Mouse (Mus musculus): ENCODE results near the gene Rabepk.
"Not testable (repeated sequence)": the region's sequence is repeated elsewhere in the genome, so short reads cannot be mapped to it uniquely, and the experiment has no call there.

Gene Rabepk

GRCm38 (mm10) chr2:34761272-34761671, 38.4 kb downstream of the Rabepk start:
- not testable (repeated sequence) for DNase-seq

DNA sequence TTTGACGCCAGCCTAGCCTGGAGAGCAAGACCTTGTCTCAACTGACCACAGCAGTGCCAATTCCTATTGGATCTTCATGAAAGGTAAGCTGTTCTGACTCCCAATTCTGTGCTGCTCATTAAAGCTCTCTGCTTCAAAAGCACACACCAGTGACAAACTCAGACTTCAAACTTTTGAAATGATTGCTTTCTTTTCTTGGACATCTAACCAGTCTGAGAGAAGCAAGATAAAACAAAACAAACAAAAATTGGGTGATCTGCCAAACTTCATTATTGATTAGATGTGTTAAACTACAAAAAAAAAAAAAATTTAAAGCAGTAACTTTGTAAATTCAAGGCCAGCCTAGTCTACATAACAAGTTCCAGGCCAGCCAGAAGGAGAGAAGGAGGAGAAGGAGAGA, 42.4 kb downstream of the Rabepk start:
- DNase-seq, result no peak

DNA sequence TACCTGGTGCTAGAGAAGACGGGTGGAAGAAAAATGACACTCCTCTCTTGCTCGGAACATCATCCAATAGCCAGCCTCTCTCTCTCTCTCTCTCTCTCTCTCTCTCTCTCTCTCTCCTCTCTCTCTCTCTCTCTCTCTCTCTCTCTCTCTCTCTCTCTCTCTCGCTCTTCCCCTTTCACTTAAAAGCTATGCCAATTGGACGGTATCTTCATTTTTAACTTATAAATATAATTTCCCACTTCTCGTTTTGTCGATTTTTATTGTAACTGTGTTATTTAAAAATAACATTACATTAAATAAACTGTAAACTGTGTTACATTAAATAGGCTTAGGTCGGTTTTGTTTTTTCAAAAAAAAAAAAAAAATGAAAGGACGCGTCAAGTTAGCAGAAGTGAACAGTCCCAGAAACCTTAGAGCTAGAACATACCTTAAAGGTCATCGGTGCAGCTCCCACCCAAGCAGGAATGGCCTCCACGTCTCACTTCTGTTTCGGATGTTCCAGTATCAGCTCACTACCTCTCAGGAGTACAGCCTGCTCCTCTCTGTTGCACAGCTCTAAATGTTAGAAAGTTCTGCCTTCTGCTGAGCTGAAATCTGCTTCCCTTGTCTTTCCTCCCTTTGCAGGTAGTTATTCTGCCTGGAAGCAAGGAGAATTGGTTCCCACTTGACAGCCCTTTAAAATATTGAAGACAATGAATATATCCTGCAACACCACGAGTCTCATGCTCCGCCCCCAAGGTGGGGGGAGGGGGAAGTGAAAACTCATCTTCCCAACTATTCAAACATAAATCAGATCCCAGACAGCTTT, 45.0 kb downstream of the Rabepk start, which contains the start of gene Gapvd1:
Gene Gapvd1 (minus strand): TSS at position 682 of the 808 bp plus-strand sequence.
- peak; percentile 43 for DNase-seq

GRCm38 (mm10) chr2:34753811-34754550, 45.7 kb downstream of the Rabepk start:
- peak; percentile 91 for DNase-seq

- no peak for DNase-seq
These were observed 49.5 kb downstream of the Rabepk start for GRCm38 (mm10) chr2:34750245-34750644.

DNA sequence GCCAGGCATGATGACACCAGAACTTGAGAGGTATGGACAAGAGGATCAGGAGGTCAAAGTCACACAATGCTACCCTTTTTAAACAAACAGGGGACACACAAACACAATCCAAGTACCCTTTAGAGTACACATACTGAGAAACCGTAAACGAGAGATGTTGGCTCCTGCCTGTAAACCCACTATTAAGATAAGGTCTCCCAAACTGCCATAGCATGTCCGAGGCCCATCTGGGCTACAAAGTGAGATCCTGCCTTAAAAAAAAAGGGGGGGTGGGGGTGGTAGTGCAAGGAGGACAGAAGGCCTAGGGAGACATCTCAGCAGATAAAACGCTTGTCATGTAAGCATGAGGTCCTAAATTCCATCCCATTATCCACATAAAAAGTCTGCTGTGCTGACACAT, 51.2 kb downstream of the Rabepk start:
- no peak for DNase-seq

GRCm38 (mm10) chr2:34745673-34746072, 54.0 kb downstream of the Rabepk start:
- DNase-seq, result no peak

DNA sequence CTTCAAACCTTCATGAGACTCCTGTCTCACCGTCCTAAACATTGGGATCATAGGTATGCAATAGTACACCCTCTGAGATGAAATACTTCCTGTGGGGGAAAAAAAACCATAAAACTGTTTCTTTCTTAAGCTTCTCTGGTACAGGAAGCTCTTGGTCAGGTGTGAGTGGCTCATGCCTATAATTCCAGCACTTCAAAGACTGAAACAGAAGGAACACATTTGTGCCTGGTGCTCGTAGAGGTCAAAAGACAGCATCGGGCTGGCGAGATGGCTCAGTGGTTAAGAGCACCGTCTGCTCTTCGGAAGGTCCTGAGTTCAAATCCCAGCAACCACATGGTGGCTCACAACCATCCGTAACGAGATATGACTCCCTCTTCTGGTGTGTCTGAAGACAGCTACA, 55.2 kb downstream of the Rabepk start:
- no peak for DNase-seq

DNA sequence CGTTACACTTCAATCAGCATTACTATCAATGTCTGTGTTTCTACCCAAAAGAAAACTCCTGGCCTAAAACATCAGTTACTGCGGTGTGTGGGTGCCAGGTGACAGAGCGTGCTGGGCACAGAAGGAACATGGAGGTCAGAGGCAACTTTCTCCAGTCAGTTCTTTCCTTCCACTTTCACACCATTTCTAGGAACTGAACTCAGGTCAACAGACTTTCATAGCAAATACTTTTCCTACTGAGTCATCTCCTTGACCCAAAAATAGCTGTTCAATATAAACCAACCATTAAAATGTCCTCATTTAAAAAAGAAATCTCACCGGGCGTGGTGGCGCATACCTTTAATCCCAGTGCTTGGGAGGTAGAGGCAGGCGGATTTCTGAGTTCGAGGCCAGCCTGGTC, 57.0 kb downstream of the Rabepk start:
- DNase-seq, result no peak

DNA sequence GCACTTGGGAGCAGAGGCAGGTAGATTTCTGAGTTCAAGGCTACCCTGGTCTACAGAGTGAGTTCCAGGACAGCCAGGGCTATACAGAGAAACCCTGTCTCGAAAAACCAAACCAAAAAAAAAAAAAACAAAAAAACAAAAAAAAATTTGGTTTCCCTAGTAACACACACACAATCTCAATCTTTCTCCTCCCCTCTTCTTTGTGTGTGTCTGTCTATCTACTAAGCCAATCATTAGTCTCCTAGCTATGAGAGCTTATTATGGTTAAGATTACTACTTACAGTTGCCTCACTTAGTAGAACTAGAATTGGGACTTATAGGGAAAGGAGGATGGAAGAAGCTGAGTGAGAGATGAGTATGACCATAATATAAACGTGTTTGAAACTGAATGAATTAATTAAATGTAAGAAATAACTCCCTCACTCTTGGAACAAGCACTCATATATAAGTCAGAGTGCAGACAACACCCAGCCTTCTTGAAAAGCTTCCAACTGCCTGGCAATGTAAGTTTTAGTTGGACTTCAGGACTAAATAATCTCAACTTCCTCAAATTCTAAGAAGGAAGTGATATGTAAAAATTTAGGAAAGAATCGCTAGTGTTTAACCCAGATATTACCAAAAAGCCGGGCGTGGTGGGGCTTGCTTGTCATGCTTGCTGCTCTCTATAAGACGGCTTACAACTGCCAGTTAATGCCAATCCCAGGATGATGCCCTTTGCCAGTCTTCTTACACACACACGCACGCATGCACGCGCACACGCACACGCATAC, 58.1 kb downstream of the Rabepk start:
- no peak for DNase-seq

DNA sequence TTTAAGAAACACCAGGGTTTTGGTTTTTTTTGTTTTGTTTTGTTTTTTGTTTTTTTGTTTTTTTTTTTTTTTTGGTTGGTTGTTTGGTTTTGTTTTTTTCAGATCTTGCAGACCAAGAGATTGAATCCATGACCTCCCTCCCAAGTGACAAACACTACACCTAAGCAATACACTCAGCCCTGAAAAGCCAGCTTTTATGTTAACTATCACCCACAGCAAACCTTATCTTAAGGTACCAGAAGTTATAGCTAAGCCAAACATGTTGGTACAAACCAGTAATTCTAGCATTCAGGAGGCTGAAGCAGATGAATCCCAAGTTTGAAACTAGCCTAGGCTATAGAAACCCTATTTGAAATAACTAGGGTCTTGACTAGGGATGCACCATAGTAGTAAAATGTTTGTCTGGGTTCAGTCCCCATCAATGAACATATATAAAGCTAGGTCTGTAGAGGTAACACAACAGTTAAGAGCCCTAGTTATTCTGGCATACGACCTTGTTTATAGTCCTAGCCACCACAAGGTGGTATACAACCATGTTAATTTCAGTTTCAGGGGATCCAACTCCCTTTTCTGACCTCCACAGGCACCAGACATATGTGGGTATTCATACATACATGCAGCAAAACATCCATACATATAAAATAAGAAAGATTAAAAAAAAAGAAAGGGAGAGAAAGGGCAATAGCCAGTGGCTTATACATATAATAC, 59.9 kb downstream of the Rabepk start:
- DNase-seq, result no peak

GRCm38 (mm10) chr2:34737911-34738310, 61.8 kb downstream of the Rabepk start:
- no peak for DNase-seq

- no peak for DNase-seq
These were observed 63.1 kb downstream of the Rabepk start for GRCm38 (mm10) chr2:34736626-34737025.
